Mouse (Mus musculus): Measurements from ENCODE around the gene Tlcd2. TPM values are rescaled to one million over a fixed set of nuclear protein-coding genes. Genes with fewer than 3 reads are reported as not detected.
A peak's percentile ranks its signal among the peaks of the same experiment; 100 is the strongest.
"Not testable (repeated sequence)": the region's sequence is repeated elsewhere in the genome, so short reads cannot be mapped to it uniquely, and the experiment has no call there.

Gene Tlcd2
- polyA plus RNA-seq, 2 experiments, result 7.3 to 11.9 TPM

GRCm38 (mm10) chr11:75452812-75453557, 8.5 kb upstream of the Tlcd2 start:
- ATAC-seq (ENCODE audit: insufficient read depth) (no peak), DNase-seq (ENCODE audit: low read depth in 3 of 3, low spot score in 3 of 3) (no peak)
- Histone ChIP-seq H3K4me1 (replicated peaks; ENCODE audit: control insufficient read depth in 2 of 2, insufficient read depth in 2 of 2, low read length in 1 of 2) (peaks cover 36 to 54% of the 10 kb centered on the region in 2 experiments), H3K27me3 (ENCODE audit: control insufficient read depth, insufficient read depth, low read length) (no peaks in the 10 kb centered on the region), H3K4me3 (ENCODE audit: insufficient read depth in 1 of 2, low read depth in 2 of 2, low read length in 2 of 2) (no peak overlapping the region; a peak in 1 of 4 replicates), H3K27ac (no peak overlapping the region), H3K9me3 (ENCODE audit: control insufficient read depth, low read length) (no peaks in the 10 kb centered on the region), H3K4me2 (ENCODE audit: low read depth) (peak overlapping the region; percentile 86), H3K9ac (replicated peaks) (peak overlapping the region; percentile 67), H3K36me3 (replicated peaks; ENCODE audit: control insufficient read depth, insufficient read depth, low read depth) (peaks cover 8% of the 10 kb centered on the region)
- WGBS (ENCODE audit: insufficient replicate concordance), result 90% methylated on average over 31 of the region's 31 CpGs
- TF ChIP-seq EP300 (IDR thresholded peaks at IDR 0.05; ENCODE audit: low read depth), result no peak
- TF ChIP-seq CTCF (IDR thresholded peaks at IDR 0.05; ENCODE audit: low read depth), result no peak

DNA sequence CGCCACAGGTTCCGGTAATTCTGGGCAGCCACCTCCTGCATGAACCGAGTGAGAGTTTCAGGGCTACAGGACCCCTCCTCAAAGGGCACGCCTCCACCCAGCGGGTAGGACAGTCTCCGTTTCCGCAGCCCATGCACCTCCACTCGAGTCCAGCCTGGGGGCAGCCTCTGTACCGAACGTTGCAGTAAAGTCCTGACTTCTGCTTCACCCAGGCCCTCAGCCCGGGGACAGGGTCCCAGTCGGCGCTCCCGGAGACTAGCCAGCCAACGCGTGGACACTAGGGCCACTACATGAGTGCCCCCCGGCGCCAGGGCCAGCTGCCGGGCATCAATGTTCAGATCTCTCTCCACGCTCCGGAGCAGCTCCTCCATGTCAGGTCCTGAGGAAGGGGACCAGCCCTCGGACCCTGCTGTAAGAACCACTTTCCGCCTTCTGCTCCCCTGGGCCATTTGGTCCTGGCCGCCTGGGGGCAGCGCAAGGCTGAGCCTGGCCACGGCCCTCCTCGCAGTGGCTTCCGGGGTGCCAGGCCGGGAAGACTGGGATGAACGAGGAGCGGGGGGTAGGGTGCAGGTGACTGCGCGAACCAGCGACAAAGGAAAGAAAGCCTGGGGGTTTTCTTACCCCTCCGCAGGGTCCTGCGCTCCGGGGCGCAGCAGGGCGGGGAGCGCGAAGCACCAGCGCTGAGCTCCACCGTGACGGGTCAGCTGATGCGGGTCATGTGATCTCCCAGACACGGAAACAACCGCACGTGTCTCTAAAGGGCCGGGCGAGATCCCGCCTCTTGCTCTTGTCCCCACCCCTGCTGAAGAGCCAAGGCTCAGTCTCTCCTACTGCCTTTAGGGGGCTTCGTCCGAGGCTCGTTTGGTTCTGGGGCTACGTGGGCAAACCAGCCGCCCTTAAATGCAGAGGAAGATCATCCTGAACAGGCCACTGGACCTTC, 7.3 kb upstream of the Tlcd2 start, which contains the start of gene Wdr81:
Gene Wdr81, minus strand, starts transcription at position 727 of the 940 bp plus-strand sequence.
- no peaks in the 10 kb centered on the region for H3K27me3 ChIP-seq (ENCODE audit: control insufficient read depth, insufficient read depth, low read length)
- peaks cover 1% of the 10 kb centered on the region; the same call in 1 of the 2 replicates for H3K36me3 ChIP-seq (replicated peaks; ENCODE audit: control insufficient read depth, insufficient read depth, low read depth)
- ATAC-seq (ENCODE audit: insufficient read depth) (peak; percentile 73), DNase-seq (ENCODE audit: low read depth in 3 of 3, low spot score in 3 of 3) (peak; percentile 79 to 84 (median 82))
- H3K9ac ChIP-seq (replicated peaks), result peak within 1 kb of the TSS; percentile 67
- peak within 1 kb of the TSS; percentile 86 for H3K4me2 ChIP-seq (ENCODE audit: low read depth)
- TF ChIP-seq EP300 (IDR thresholded peaks at IDR 0.05; ENCODE audit: low read depth) (no peak; the same call in 1 of the 2 replicates), CTCF (IDR thresholded peaks at IDR 0.05; ENCODE audit: low read depth) (peak; percentile 69)
- 3% methylated on average over 56 of the region's 56 CpGs for WGBS (ENCODE audit: insufficient replicate concordance)
- H3K4me1 ChIP-seq (replicated peaks; ENCODE audit: control insufficient read depth in 2 of 2, insufficient read depth in 2 of 2, low read length in 1 of 2), result peaks cover 39 to 54% of the 10 kb centered on the region in 2 experiments
- H3K27ac ChIP-seq, result peak within 1 kb of the TSS; percentile 31
- H3K4me3 ChIP-seq (ENCODE audit: insufficient read depth in 1 of 2, low read depth in 2 of 2, low read length in 2 of 2), result peak within 1 kb of the TSS; percentile 60 to 63
- H3K9me3 ChIP-seq (ENCODE audit: control insufficient read depth, low read length), result no peaks in the 10 kb centered on the region

DNA sequence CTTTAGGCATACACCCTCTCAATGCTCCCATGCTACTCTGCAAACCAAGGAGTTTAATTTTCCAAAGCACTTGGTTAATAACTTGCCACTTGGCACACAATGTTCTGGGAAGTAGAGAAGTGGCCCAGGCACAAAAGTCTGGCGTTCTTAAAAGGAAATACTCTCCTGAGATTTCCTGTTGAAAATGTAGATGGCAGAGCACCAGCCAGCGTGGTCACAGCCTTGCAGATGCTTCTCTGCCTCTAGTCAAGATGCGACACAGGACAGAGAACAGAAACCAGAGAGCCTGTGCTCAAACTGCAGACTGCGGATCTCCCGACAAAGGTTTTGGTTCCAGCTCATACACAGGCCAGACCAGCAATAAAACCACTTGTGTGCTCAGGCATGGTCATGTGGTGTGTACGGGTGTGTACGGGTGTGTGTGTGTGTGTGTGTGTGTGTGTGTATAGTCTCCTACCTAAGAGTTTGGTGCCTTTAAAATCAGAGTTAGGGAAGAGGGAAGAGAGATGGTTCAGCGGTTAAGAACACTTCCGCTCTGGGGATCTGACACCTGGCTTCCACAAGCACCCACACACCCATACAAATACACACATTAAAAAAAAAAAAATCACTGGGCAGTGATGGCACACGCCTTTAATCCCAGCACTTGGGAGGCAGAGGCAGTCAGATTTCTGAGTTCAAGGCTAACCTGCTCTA, 6.3 kb upstream of the Tlcd2 start:
- no peak overlapping the region for H3K4me3 ChIP-seq (ENCODE audit: insufficient read depth in 1 of 2, low read depth in 2 of 2, low read length in 2 of 2)
- H3K9ac ChIP-seq (replicated peaks), result no peak overlapping the region
- H3K9me3 ChIP-seq (ENCODE audit: control insufficient read depth, low read length), result no peaks in the 10 kb centered on the region
- no peak for ATAC-seq (ENCODE audit: insufficient read depth)
- peak overlapping the region; percentile 7 for H3K27ac ChIP-seq
- H3K36me3 ChIP-seq (replicated peaks; ENCODE audit: control insufficient read depth, insufficient read depth, low read depth), result no peaks in the 10 kb centered on the region; the same call in 1 of the 2 replicates
- DNase-seq (ENCODE audit: low read depth in 3 of 3, low spot score in 3 of 3), result no peak
- peaks cover 45 to 57% of the 10 kb centered on the region in 2 experiments for H3K4me1 ChIP-seq (replicated peaks; ENCODE audit: control insufficient read depth in 2 of 2, insufficient read depth in 2 of 2, low read length in 1 of 2)
- no peaks in the 10 kb centered on the region for H3K27me3 ChIP-seq (ENCODE audit: control insufficient read depth, insufficient read depth, low read length)
- TF ChIP-seq EP300 (IDR thresholded peaks at IDR 0.05; ENCODE audit: low read depth), result no peak
- no peak for TF ChIP-seq CTCF (IDR thresholded peaks at IDR 0.05; ENCODE audit: low read depth)
- 68% methylated on average over 10 of the region's 10 CpGs for WGBS (ENCODE audit: insufficient replicate concordance)
- peak overlapping the region; percentile 86 for H3K4me2 ChIP-seq (ENCODE audit: low read depth)

- H3K27ac ChIP-seq; ATAC-seq (ENCODE audit: insufficient read depth); DNase-seq (ENCODE audit: low read depth in 3 of 3, low spot score in 3 of 3); H3K36me3 ChIP-seq (replicated peaks; ENCODE audit: control insufficient read depth, insufficient read depth, low read depth); H3K4me3 ChIP-seq (ENCODE audit: insufficient read depth in 1 of 2, low read depth in 2 of 2, low read length in 2 of 2); H3K9me3 ChIP-seq (ENCODE audit: control insufficient read depth, low read length); H3K4me2 ChIP-seq (ENCODE audit: low read depth); H3K9ac ChIP-seq (replicated peaks); H3K27me3 ChIP-seq (ENCODE audit: control insufficient read depth, insufficient read depth, low read length): not testable (repeated sequence)
- H3K4me1 ChIP-seq (replicated peaks; ENCODE audit: control insufficient read depth in 2 of 2, insufficient read depth in 2 of 2, low read length in 1 of 2), result peaks cover 40 to 55% of the 10 kb centered on the region in 2 experiments
- WGBS (ENCODE audit: insufficient replicate concordance), result 83% methylated on average over 2 of the region's 2 CpGs
These were observed 5.5 kb upstream of the Tlcd2 start for GRCm38 (mm10) chr11:75455971-75456370.

Measured in liver, embryonic 14.5 days (tissue).